In genomic region chr9:46119943-46120441, GRCm38 (mm10) we compare ENCODE assay signal across 8 mouse cellular contexts.
A peak's percentile ranks its signal among the peaks of the same experiment; 100 is the strongest.
DNase-seq lines count a peak whose midpoint lies in the region; ATAC-seq and TF ChIP-seq lines count a peak whose summit lies in the region.

No protein-coding gene starts in this region.

- H3K9ac ChIP-seq in forebrain, embryonic 15.5 days (replicated peaks), result no peak overlapping the region
- no peak overlapping the region for H3K9ac ChIP-seq in lung, embryonic 15.5 days

- 3% methylated on average over 6 of the region's 6 CpGs for WGBS in forebrain, embryonic 15.5 days
- 10% methylated on average over 6 of the region's 6 CpGs for WGBS in lung, embryonic 15.5 days
- WGBS in olfactory bulb, adult 2 months, result 7% methylated on average over 6 of the region's 6 CpGs

- peak overlapping the region; percentile 39 for H3K27ac ChIP-seq in brown adipose tissue, adult 24 weeks (replicated peaks; ENCODE audit: low read depth, low read length)
- peak overlapping the region; percentile 73 for H3K27ac ChIP-seq in forebrain, embryonic 15.5 days (replicated peaks)
- peak overlapping the region; percentile 71 for H3K27ac ChIP-seq in layer of hippocampus, adult 2 months
- peak overlapping the region; percentile 69 for H3K27ac ChIP-seq in lung, embryonic 15.5 days
- peak overlapping the region; percentile 73; the same call in 1 of the 2 replicates for H3K27ac ChIP-seq in olfactory bulb, adult 2 months (ENCODE audit: insufficient read depth, low read depth, low read length)

- no peaks in the 10 kb centered on the region for H3K27me3 ChIP-seq in forebrain, embryonic 15.5 days
- no peaks in the 10 kb centered on the region for H3K27me3 ChIP-seq in lung, embryonic 15.5 days

- no peaks in the 10 kb centered on the region for H3K36me3 ChIP-seq in forebrain, embryonic 15.5 days
- H3K36me3 ChIP-seq in lung, embryonic 15.5 days, result no peaks in the 10 kb centered on the region

- TF ChIP-seq POLR2A in olfactory bulb, adult 2 months (IDR thresholded peaks at IDR 0.05; ENCODE audit: insufficient read depth, low read depth, low read length), result no peak

- H3K4me1 ChIP-seq in brown adipose tissue, adult 24 weeks (ENCODE audit: control insufficient read depth, insufficient read depth, insufficient read length, low read length), result peaks cover 20% of the 10 kb centered on the region
- peaks cover 19% of the 10 kb centered on the region for H3K4me1 ChIP-seq in forebrain, embryonic 15.5 days
- peaks cover 38% of the 10 kb centered on the region for H3K4me1 ChIP-seq in lung, embryonic 15.5 days
- peaks cover 23% of the 10 kb centered on the region for H3K4me1 ChIP-seq in olfactory bulb, adult 2 months (ENCODE audit: control insufficient read depth, insufficient read depth, low read length)

- TF ChIP-seq CTCF in layer of hippocampus, adult 2 months (conservative IDR thresholded peaks at IDR 0.05), result no peak
- TF ChIP-seq CTCF in olfactory bulb, adult 2 months (IDR thresholded peaks at IDR 0.05; ENCODE audit: insufficient read depth, low read depth, low read length), result no peak

- H3K4me2 ChIP-seq in forebrain, embryonic 15.5 days (replicated peaks), result no peak overlapping the region
- H3K4me2 ChIP-seq in lung, embryonic 15.5 days, result no peak overlapping the region

- intact Hi-C loops in heart, postnatal 25 days (cut with DNase I), result loop anchor here (5.0 kb wide), 2 partner anchors 57 to 108 kb away; partner anchors contain the start of genes Pafah1b2 and Sik3

- no peak overlapping the region for H3K4me3 ChIP-seq in brown adipose tissue, adult 24 weeks (ENCODE audit: insufficient read depth, low read depth, low read length)
- no peak overlapping the region for H3K4me3 ChIP-seq in forebrain, embryonic 15.5 days
- no peak overlapping the region for H3K4me3 ChIP-seq in layer of hippocampus, adult 2 months
- H3K4me3 ChIP-seq in lung, embryonic 15.5 days, result no peak overlapping the region
- H3K4me3 ChIP-seq in olfactory bulb, adult 2 months (ENCODE audit: insufficient read depth, low read depth, low read length), result no peak overlapping the region

- H3K9me3 ChIP-seq in forebrain, embryonic 15.5 days, result no peaks in the 10 kb centered on the region
- no peaks in the 10 kb centered on the region for H3K9me3 ChIP-seq in lung, embryonic 15.5 days

- peak; percentile 87 for DNase-seq in ES-CJ7 (ENCODE audit: low read depth, low spot score)
- peak; percentile 73 for DNase-seq in heart, postnatal 25 days (ENCODE audit: low spot score)
- peak; percentile 19 to 30 for DNase-seq in layer of hippocampus, adult 2 months (ENCODE audit: low spot score in 2 of 2)
- DNase-seq in urinary bladder, adult 18-20 months (ENCODE audit: low spot score in 2 of 2), result peak; percentile 44 to 75

- ATAC-seq in forebrain, embryonic 15.5 days (replicated peaks), result peak; percentile 90
- peak; percentile 94 for ATAC-seq in lung, embryonic 15.5 days (ENCODE audit: borderline replicate concordance, extremely low read depth, low FRiP score, low TSS enrichment)

Comparison
In these comparisons a context has a peak if more than half of its experiments do, and no peak if none do; other contexts are left out.
1. DNase-seq: peak in every context shown above with its lines; median percentile 87 in ES-CJ7; 73 in heart, postnatal 25 days; 60 in urinary bladder, adult 18-20 months; 24 in layer of hippocampus, adult 2 months.